Mouse (Mus musculus) embryonic facial prominence, embryonic 10.5 days (tissue): ENCODE data around the gene Sp2. TPM values are rescaled to one million over a fixed set of nuclear protein-coding genes. Genes with fewer than 3 reads are reported as not detected.
A peak's percentile ranks its signal among the peaks of the same experiment; 100 is the strongest.

ENCODE experiments used
- DNase-seq: peaks from one replicate; pipeline ENCODE4 v3.0.0-alpha.2; 2017; ENCODE audit warnings: low spot score
- H3K27ac ChIP-seq: fragments of 300-500 bp; sonication (generic); replicated peaks from 2 replicates; pipeline ENCODE4 v1.5.1; 2016; ENCODE audit warnings: mild to moderate bottlenecking
- H3K27me3 ChIP-seq: fragments of 300-500 bp; sonication (generic); replicated peaks from 2 replicates; pipeline ENCODE4 v1.6.1; 2016; ENCODE audit warnings: low read depth, mild to moderate bottlenecking; ENCODE audit not compliant: poor library complexity, severe bottlenecking
- H3K36me3 ChIP-seq: fragments of 300-500 bp; sonication (generic); replicated peaks from 2 replicates; pipeline ENCODE4 v1.6.1; 2016; ENCODE audit warnings: mild to moderate bottlenecking, moderate library complexity
- H3K4me1 ChIP-seq: fragments of 300-500 bp; sonication (generic); 2 replicates; pipeline ENCODE4 v1.6.1; 2016
- H3K4me3 ChIP-seq: fragments of 300-500 bp; sonication (generic); 2 replicates; pipeline ENCODE4 v1.5.1; 2016; ENCODE audit warnings: mild to moderate bottlenecking, moderate library complexity
- H3K9me3 ChIP-seq: fragments of 300-500 bp; sonication (generic); 2 replicates; pipeline ENCODE4 v1.6.1; 2016; ENCODE audit warnings: mild to moderate bottlenecking
- WGBS: fragments of 180-500 bp; shearing (Covaris S2); methylation state at CpG from one replicate; pipeline ENCODE4 v1.1.7; 2016; 5-methylcytosine and 5-hydroxymethylcytosine counted together
- polyA plus RNA-seq: library from polyadenylated mRNA; unstranded; fragments of >200 nt; fragmentation: Nextera tagmentation; extraction: Ambion mirVana; gene quantifications from 2 replicates; pipeline ENCODE4 v1.2.1, GENCODE M21; 2016

Sp2 gene
- polyA plus RNA-seq, 1 experiment from 2014 or later: 27.9 TPM

- Histone ChIP-seq H3K36me3 (peaks cover 7% of the 10 kb centered on the region; the same call in 1 of the 2 replicates), H3K27ac (peak overlapping the region; percentile 98), H3K4me1 (peaks cover 43% of the 10 kb centered on the region), H3K4me3 (peak overlapping the region; percentile 92), H3K9me3 (no peaks in the 10 kb centered on the region), H3K27me3 (no peaks in the 10 kb centered on the region)
- DNase-seq: no peak
- WGBS: 79% methylated on average over 10 of the region's 10 CpGs
Observed at GRCm38 (mm10) chr11:96975511-96976378, 7.0 kb downstream of the Sp2 start.

- 84% methylated on average over 5 of the region's 5 CpGs for WGBS
- no peak overlapping the region for H3K4me3 ChIP-seq
- H3K9me3 ChIP-seq: no peaks in the 10 kb centered on the region
- H3K27ac ChIP-seq: no peak overlapping the region
- peaks cover 49% of the 10 kb centered on the region for H3K4me1 ChIP-seq
- H3K36me3 ChIP-seq: peaks cover 8% of the 10 kb centered on the region; the same call in 1 of the 2 replicates
- DNase-seq: no peak
- H3K27me3 ChIP-seq: no peaks in the 10 kb centered on the region
Observed at GRCm38 (mm10) chr11:96974813-96975212, 7.9 kb downstream of the Sp2 start.

GRCm38 (mm10) chr11:96973426-96973964 is 9.3 kb downstream of the Sp2 start:
- WGBS: 92% methylated on average over 5 of the region's 5 CpGs
- no peak overlapping the region for H3K4me3 ChIP-seq

GRCm38 (mm10) chr11:96972906-96973305 is 9.9 kb downstream of the Sp2 start:
- no peak overlapping the region for H3K4me3 ChIP-seq
- H3K27ac ChIP-seq: no peak overlapping the region
- H3K9me3 ChIP-seq: no peaks in the 10 kb centered on the region
- DNase-seq: no peak
- peaks cover 49% of the 10 kb centered on the region for H3K4me1 ChIP-seq
- H3K36me3 ChIP-seq: peaks cover 8% of the 10 kb centered on the region; the same call in 1 of the 2 replicates
- 70% methylated on average over 5 of the region's 5 CpGs for WGBS
- no peaks in the 10 kb centered on the region for H3K27me3 ChIP-seq

More at GRCm38 (mm10) chr11:96973426-96973964, 9.3 kb downstream of the Sp2 start:
- Histone ChIP-seq H3K4me1 (peaks cover 52% of the 10 kb centered on the region), H3K36me3 (peaks cover 8% of the 10 kb centered on the region; the same call in 1 of the 2 replicates), H3K9me3 (no peaks in the 10 kb centered on the region), H3K27me3 (no peaks in the 10 kb centered on the region), H3K27ac (no peak overlapping the region; the same call in 1 of the 2 replicates)
- DNase-seq: no peak

- Histone ChIP-seq H3K4me1 (peaks cover 36% of the 10 kb centered on the region), H3K36me3 (peaks cover 8% of the 10 kb centered on the region; the same call in 1 of the 2 replicates)
- 87% methylated on average over 3 of the region's 3 CpGs for WGBS
Observed at GRCm38 (mm10) chr11:96970341-96970740, 12.4 kb downstream of the Sp2 start.

GRCm38 (mm10) chr11:96969746-96970145 is 13.0 kb downstream of the Sp2 start:
- H3K4me3 ChIP-seq: no peak overlapping the region
- peaks cover 8% of the 10 kb centered on the region; the same call in 1 of the 2 replicates for H3K36me3 ChIP-seq
- H3K4me1 ChIP-seq: peaks cover 36% of the 10 kb centered on the region
- H3K9me3 ChIP-seq: no peaks in the 10 kb centered on the region
- no peak for DNase-seq
- 76% methylated on average over 1 of the region's 1 CpGs for WGBS
- no peaks in the 10 kb centered on the region for H3K27me3 ChIP-seq
- no peak overlapping the region for H3K27ac ChIP-seq

More at GRCm38 (mm10) chr11:96970341-96970740, 12.4 kb downstream of the Sp2 start:
- no peak overlapping the region for H3K27ac ChIP-seq
- H3K27me3 ChIP-seq: no peaks in the 10 kb centered on the region
- no peaks in the 10 kb centered on the region for H3K9me3 ChIP-seq
- no peak overlapping the region for H3K4me3 ChIP-seq
- no peak for DNase-seq

- Histone ChIP-seq H3K27me3 (no peaks in the 10 kb centered on the region), H3K4me3 (no peak overlapping the region), H3K27ac (no peak overlapping the region; the same call in 1 of the 2 replicates), H3K36me3 (peaks cover 8% of the 10 kb centered on the region; the same call in 1 of the 2 replicates), H3K4me1 (peaks cover 34% of the 10 kb centered on the region), H3K9me3 (no peaks in the 10 kb centered on the region)
- 75% methylated on average over 5 of the region's 5 CpGs for WGBS
- no peak for DNase-seq
Observed at GRCm38 (mm10) chr11:96969280-96969722, 13.5 kb downstream of the Sp2 start.

GRCm38 (mm10) chr11:96968476-96968875 is 14.3 kb downstream of the Sp2 start:
- Histone ChIP-seq H3K36me3 (peaks cover 8% of the 10 kb centered on the region; the same call in 1 of the 2 replicates), H3K27ac (no peak overlapping the region)
- WGBS: 65% methylated on average over 6 of the region's 6 CpGs

GRCm38 (mm10) chr11:96967544-96968269 is 15.1 kb downstream of the Sp2 start:
- WGBS: 88% methylated on average over 11 of the region's 11 CpGs
- DNase-seq: no peak

More at GRCm38 (mm10) chr11:96968476-96968875, 14.3 kb downstream of the Sp2 start:
- Histone ChIP-seq H3K27me3 (no peaks in the 10 kb centered on the region), H3K4me3 (no peak overlapping the region), H3K4me1 (peaks cover 30% of the 10 kb centered on the region), H3K9me3 (no peaks in the 10 kb centered on the region)
- no peak for DNase-seq

GRCm38 (mm10) chr11:96966914-96967543 is 15.7 kb downstream of the Sp2 start:
- Histone ChIP-seq H3K9me3 (no peaks in the 10 kb centered on the region), H3K27me3 (no peaks in the 10 kb centered on the region), H3K4me3 (no peak overlapping the region), H3K4me1 (peaks cover 25% of the 10 kb centered on the region), H3K27ac (no peak overlapping the region), H3K36me3 (peaks cover 17% of the 10 kb centered on the region)
- no peak for DNase-seq
- WGBS: 93% methylated on average over 13 of the region's 13 CpGs

More at GRCm38 (mm10) chr11:96967544-96968269, 15.1 kb downstream of the Sp2 start:
- no peaks in the 10 kb centered on the region for H3K9me3 ChIP-seq
- H3K36me3 ChIP-seq: peaks cover 13% of the 10 kb centered on the region
- no peak overlapping the region for H3K4me3 ChIP-seq
- no peak overlapping the region for H3K27ac ChIP-seq
- H3K27me3 ChIP-seq: no peaks in the 10 kb centered on the region
- H3K4me1 ChIP-seq: peaks cover 25% of the 10 kb centered on the region

GRCm38 (mm10) chr11:96966172-96966571 is 16.6 kb downstream of the Sp2 start:
- Histone ChIP-seq H3K27ac (no peak overlapping the region), H3K4me3 (no peak overlapping the region), H3K9me3 (no peaks in the 10 kb centered on the region), H3K36me3 (peaks cover 26% of the 10 kb centered on the region), H3K4me1 (peaks cover 23% of the 10 kb centered on the region), H3K27me3 (no peaks in the 10 kb centered on the region)
- 90% methylated on average over 3 of the region's 3 CpGs for WGBS
- no peak for DNase-seq

GRCm38 (mm10) chr11:96963580-96963979 is 19.2 kb downstream of the Sp2 start:
- Histone ChIP-seq H3K4me1 (peaks cover 9% of the 10 kb centered on the region; the same call in 1 of the 2 replicates), H3K36me3 (peaks cover 47% of the 10 kb centered on the region), H3K4me3 (no peak overlapping the region), H3K27ac (peak overlapping the region; percentile 14; the same call in 1 of the 2 replicates), H3K27me3 (no peaks in the 10 kb centered on the region), H3K9me3 (no peaks in the 10 kb centered on the region)
- peak; percentile 84 for DNase-seq
- whole genome bisulfite sequencing: 19% methylated on average over 8 of the region's 8 CpGs
